Mouse (Mus musculus) spleen, postnatal 10 days (tissue): Measurements from ENCODE around the gene Cyp2d11.
"Not testable (repeated sequence)": the region's sequence is repeated elsewhere in the genome, so short reads cannot be mapped to it uniquely, and the experiment has no call there.

Experiments used
- DNase-seq, 2 experiments: peaks; one replicate each; pipeline ENCODE4 v3.0.0; 2021 to 2022; ENCODE audit warnings: low spot score in 2 of 2

Gene Cyp2d11

DNA sequence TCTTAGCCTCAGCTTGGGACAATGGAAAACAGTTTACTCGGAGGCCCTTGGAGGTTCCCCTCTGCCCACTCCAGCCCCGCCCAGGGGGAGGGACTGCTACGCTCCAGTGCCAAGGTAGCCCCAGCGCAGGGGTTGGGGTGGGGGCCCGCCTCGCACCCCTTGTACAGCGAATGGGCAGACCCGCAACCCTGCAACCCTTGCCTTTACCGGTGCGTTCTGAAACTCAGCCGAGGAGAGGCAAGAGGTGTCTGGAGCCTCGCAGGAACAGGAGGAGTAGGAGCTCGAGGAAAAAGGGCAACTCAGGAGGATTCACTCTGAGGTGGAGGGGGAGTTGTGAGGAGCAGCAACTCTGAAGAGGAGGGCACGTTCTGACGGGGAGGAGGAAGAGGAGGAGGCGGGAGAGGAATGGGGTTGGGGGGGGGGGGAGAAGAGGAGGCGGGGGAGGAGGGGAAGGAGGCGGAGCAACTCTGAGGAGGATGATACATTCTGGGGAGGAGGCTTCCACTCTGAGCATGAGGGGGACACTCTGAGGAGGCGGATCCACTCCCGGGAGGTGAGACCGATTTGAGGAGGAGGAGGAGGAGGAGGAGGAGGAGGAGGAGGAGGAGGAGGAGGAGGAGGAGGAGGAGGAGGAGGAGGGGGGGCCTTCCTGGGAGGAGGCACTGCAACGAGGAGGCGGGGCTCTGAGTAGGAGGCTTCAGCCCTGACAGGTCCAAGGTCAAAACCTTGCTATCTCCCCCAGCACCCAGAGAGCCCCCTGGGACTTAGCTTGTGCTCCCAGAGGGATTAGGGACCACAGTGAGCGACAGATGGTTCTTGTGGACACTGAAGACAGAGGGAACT, 13.7 kb downstream of the Cyp2d11 start, which contains the start of gene Cyp2d22:
TSS of gene Cyp2d22 (minus strand) at position 390 of the 843 bp plus-strand sequence.
- peak in 1 of 2 experiments; percentile 43 for DNase-seq

GRCm38 (mm10) chr15:82379511-82379870, 14.3 kb downstream of the Cyp2d11 start:
- no peak for DNase-seq

DNA sequence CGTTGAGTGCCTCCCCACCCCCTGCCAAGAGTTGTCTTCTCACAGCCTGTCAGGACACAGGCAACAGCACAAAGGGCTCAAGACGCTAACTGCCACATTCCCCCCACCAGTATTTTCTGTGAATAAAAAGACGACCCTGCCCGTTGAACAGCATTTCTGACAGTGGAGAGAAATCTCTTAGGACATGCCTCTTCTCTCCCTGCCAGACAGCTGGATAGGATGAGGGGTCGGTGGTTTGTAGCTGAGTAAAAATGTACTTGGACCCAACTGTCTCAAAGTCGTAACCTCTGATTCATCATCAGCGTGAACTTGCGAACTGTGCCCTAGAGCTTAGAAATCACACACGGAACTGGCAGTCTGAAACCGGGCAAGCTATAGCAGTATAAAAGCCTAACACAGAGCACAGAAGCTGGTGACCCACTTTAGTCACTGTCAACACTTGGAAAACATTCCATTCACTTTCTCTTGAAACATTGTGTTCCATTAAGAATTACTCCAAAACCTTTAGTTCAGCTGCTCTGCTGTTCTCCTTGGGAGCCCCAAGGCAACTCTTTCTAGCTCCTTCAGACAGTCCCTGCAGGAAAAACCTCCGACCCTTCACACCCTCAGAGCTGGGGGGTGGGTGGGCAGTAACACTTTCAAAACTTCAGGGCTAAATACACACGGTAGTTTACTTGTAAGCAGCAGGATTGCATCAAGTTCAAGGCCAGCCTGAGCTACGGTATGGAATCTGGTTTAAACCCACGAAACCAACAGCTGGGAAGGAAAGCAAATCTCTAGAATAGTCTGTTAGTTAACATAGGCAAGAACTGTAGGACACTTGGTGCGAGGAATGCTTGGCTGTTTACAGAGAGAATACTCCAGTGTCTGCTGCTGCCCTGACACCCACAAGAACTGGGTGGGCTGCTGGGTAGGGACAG, 15.3 kb downstream of the Cyp2d11 start:
- no peak for DNase-seq

DNA sequence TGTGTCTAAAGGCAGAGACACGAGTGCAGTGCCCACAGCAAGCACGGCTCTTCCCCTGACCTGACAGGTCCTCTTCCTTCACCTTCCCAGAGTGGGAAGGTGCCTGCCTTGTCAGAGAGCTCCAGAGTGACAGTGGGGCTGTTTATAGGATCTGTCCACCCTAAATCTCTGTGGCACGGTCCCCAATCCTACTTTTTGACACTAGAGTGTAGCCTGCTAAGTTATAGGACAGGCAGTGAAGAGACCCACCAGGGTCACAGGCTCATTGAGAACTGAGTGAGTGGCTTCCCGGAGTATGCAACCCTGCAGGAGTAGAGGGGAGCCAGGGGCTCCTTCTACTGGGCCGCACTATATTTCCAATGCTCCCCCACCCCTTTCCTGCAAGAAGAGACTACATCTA, 16.1 kb downstream of the Cyp2d11 start:
- DNase-seq, result no peak

- no peak for DNase-seq
Measured at GRCm38 (mm10) chr15:82376393-82377138, 17.3 kb downstream of the Cyp2d11 start.

DNA sequence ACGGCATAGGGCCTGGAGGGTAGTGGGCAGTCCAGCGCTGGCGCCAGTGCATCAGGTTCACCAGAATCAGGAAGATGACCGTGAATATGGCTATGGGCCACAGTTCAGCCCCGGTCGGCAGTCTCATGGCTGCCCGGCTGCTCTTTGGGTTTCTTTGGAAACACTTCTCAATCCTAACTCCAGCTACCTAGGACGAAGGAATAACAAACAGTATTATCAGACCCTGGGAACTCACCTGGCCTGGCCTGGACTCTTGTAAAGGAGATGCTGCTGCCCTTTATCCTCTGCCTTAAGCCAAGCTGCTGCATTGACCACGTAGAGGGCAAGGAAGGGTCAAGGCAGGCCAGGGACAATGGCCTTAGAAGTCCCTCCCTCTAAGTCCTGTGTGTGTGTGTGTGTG, 18.0 kb downstream of the Cyp2d11 start:
- DNase-seq, result no peak

GRCm38 (mm10) chr15:82374437-82374836, 19.4 kb downstream of the Cyp2d11 start:
- no peak for DNase-seq

DNA sequence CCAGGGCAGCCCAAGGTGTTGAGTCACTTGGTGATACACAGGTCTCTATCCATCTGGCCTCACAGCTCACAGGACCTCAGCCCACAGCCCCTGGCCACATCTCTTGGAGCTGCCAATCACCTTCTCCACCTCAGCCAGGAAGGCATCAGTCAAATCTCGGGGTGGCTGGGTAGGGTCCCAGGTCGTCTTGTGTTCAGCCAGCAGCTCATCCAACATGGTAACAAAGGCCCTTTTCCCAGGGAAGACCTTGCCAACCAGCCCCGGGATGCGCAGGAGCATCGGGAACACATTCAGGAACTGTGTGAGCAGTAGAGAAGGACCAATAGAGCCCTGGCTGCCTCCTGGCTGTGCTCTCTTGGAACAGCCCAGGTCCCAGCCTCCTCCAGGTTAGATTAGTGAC, 20.8 kb downstream of the Cyp2d11 start:
- DNase-seq, result no peak

- no peak for DNase-seq
Measured at GRCm38 (mm10) chr15:82372446-82372845, 21.4 kb downstream of the Cyp2d11 start.

GRCm38 (mm10) chr15:82368851-82369250, 25.0 kb downstream of the Cyp2d11 start:
- no peak for DNase-seq

DNA sequence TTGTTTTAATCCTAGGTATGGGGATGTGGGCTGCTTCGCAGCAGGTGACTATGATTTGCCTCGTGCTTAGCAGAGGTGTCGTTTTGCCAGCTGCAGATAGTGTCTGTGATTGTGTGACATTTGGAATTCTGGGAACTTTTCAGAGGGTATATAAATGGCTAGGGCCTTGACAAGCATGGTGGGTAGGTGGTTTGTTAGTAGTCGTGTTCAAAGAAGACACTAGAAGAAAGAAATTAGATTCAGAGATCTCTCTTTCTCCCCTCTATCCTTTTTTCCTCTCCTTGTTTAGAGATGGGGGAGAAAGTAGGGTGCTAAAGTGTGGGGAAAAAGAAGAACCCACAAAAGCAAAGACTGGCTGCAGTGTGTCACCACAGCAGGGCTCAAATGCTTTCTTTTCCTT, 25.7 kb downstream of the Cyp2d11 start:
- no peak for DNase-seq

DNA sequence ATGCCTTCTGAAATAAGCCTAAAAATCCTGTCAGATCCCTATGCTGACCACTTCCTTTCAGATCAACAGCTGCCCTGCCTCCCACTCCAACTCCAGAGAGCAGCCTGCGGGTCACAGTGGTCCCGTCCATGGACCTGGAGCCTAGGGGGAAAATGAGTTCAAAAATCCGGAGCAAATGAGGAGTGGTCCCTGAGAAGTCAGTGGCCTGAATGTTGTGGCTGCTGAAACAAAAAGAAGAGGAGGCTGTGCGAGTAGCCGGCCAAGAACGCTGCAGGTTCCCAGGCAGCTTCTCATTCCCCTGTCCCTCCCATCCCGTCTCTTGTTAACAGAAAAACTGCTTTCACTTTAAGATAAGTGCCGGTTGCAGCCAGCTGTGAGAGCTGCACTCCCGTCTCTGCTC, 29.3 kb downstream of the Cyp2d11 start:
- not testable (repeated sequence) for DNase-seq

DNA sequence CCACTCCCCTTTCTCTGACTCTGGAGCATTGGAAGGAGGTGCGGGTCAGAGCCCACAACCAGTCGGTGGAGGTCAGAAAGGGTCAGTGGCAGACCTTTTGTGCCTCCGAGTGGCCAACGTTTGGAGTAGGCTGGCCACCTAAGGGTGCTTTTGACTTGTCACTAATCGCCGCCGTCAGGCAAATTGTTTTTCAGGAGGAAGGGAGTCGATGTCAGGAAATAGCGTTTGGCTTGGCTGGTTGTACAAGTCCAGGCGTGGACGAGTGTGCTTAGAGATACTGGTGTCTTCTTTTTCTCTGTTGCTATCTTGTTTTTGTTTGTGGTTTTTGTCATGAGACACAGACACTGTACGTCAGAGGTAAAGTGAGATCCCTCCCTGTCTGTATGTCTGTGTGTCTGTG, 30.0 kb downstream of the Cyp2d11 start:
- DNase-seq, result not testable (repeated sequence)

- no peak for DNase-seq
Measured at GRCm38 (mm10) chr15:82362234-82362633, 31.6 kb downstream of the Cyp2d11 start.

- no peak for DNase-seq
Measured at GRCm38 (mm10) chr15:82361459-82362018, 32.3 kb downstream of the Cyp2d11 start.

GRCm38 (mm10) chr15:82358431-82359260, 35.2 kb downstream of the Cyp2d11 start:
- no peak for DNase-seq

DNA sequence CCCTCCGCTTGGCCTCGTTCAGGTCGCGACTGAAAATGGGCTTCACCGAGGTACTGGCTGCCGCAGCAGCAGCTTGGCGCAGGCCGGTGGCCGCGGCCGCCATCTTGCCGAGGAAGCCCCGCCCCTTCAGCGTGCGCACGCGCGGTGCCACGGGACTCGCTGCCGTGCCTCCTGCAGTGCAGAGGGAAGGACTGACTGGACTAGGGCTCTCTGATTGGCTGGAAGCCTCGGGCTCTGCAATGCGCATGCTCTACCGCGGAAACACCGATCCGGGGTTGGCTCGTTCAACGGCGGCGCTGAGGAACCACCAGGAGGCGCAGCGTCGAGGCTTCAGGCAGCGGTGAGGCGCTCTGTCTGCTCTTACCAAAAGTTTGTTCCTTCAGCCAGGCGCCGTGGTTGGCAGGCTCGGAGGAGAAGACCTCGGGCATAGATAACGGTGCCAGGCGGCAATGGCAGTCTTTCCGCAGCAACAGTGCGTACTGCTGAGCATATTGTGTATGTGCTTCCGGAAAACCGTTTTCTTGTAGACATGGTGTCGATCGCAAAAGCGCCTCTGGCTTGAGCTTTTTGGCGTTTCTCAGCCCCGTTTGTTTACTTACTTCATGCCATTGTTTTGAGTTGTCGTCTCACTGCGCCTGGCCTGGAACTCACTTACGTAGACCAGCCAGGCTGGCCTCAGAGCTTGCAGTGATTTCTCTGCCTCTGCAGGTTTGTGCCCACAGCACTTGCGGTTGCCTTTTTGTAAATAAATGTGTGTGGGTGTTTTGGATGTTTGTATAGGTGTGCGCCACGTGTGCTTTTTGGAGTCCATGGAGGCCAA, 39.5 kb downstream of the Cyp2d11 start, which contains the start of gene Ndufa6:
TSS of gene Ndufa6 (minus strand) at position 197 of the 820 bp plus-strand sequence.
- DNase-seq, result peak; percentile 96 to 99

- DNase-seq, result no peak
Measured at GRCm38 (mm10) chr15:82353745-82354113, 40.1 kb downstream of the Cyp2d11 start.

- peak; percentile 38 to 52 for DNase-seq
Measured at GRCm38 (mm10) chr15:82353078-82353744, 40.6 kb downstream of the Cyp2d11 start.
